Mouse (Mus musculus) thymus, adult 2 months (tissue): ENCODE measurements around the gene Atp2b4.

Experiments used
- CTCF ChIP-seq: fragments of 200-500 bp; IDR thresholded peaks from 2 replicates; pipeline ENCODE4 v1.5.1; 2012; ENCODE audit warnings: mild to moderate bottlenecking, control low read depth, low read length, moderate library complexity, borderline replicate concordance; ENCODE audit not compliant: control insufficient read depth, poor library complexity, insufficient read depth; ENCODE audit errors: extremely low read depth
- POLR2A ChIP-seq: fragments of 200-500 bp; IDR thresholded peaks from 2 replicates; pipeline ENCODE4 v1.6.1; 2012; ENCODE audit warnings: mild to moderate bottlenecking, low read length, control low read depth, moderate library complexity; ENCODE audit not compliant: control insufficient read depth, poor library complexity, insufficient read depth; ENCODE audit errors: extremely low read depth

GRCm38 (mm10) chr1:133779043-133779442, 21.8 kb downstream of the Atp2b4 start:
- TF ChIP-seq POLR2A (no peak), CTCF (no peak)
